Mouse (Mus musculus) lung, postnatal 0 days (tissue): ENCODE measurements at regions not wholly inside any gene's neighbourhood (a gene's known extent, or its start where the extent isn't known, plus 50 kb on each side); places are given as distances from the start of the nearest gene placed in this dataset.

ENCODE experiments used
- CTCF ChIP-seq: IDR thresholded peaks from 2 replicates; pipeline ENCODE4 v1.5.1; 2016; ENCODE audit warnings: antibody characterized with exemption, mild to moderate bottlenecking
- EP300 ChIP-seq: IDR thresholded peaks from 2 replicates; pipeline ENCODE4 v1.6.1; 2016; ENCODE audit warnings: antibody characterized with exemption, mild to moderate bottlenecking, control low read depth

DNA sequence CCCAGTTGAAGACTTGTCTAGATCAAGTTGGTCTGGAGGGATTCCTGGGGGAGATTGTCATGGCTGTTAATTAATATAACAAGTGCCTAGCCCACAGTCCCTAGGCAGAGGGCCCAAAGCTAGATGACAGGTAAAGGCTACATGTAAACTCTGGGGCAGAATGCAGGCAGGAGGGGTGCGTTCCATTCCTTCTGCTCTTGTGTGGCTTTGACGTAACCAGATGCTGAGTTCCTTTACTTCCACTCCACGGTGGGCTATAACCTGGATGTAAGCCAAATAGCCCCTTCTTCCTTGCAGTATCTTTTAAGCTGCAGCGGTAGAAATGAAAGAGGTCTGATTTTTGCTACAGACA lies 185.3 kb upstream of the Nckap5 start:
- no peak for TF ChIP-seq EP300
- no peak for TF ChIP-seq CTCF
